Mouse (Mus musculus): ENCODE data around the gene Snx9. TPM values are rescaled to one million over a fixed set of nuclear protein-coding genes. Genes with fewer than 3 reads are reported as not detected.
A peak's percentile ranks its signal among the peaks of the same experiment; 100 is the strongest.

Gene Snx9
- polyA plus RNA-seq (2016; fragmentation: Nextera tagmentation; extraction: Ambion mirVana) = 12.9 and 14.8 TPM in 2 replicates

GRCm38 (mm10) chr17:5841128-5841942 lies at the start of gene Snx9:
Snx9 (plus strand) TSS chr17:5841329.
- Histone ChIP-seq H3K9me3 (no peaks in the 10 kb centered on the region), H3K27me3 (ENCODE audit: poor library complexity, severe bottlenecking) (no peaks in the 10 kb centered on the region), H3K36me3 (replicated peaks) (no peaks in the 10 kb centered on the region), H3K4me3 (peak within 1 kb of the TSS; percentile 84), H3K4me1 (peaks cover 47% of the 10 kb centered on the region), H3K27ac (peak within 1 kb of the TSS; percentile 99)
- under 1% methylated on average over 130 of the region's 131 CpGs for WGBS
- DNase-seq (ENCODE audit: extremely low spot score, low spot score) = peak; percentile 71

DNA sequence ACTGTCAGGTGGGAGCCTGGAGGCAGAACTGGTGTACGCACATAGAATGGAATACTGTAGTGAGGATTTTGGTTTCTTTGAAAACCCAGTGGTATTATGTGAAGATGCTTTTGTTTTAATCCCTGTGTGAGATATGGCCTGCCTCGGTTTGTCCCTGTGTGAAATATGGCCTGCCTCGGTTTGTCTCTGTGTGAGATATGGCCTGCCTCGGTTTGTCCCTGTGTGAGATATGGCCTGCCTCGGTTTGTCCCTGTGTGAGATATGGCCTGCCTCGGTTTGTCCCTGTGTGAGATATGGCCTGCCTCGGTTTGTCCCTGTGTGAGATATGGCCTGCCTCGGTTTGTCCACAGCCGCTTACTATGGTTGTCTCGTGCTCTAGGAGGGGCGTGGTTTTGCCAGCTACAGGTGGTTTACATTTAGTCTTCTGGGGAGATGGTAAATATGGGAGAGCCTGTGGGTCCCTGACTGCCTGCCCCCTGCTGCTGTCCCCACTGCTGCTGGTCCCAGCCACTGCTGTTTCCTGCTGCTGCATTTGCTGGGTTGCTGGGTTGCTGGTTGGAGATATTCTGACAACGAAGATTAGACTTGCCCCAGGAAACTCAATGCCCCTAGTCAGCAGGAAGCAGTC lies 48.9 kb upstream of the Snx9 start:
- no peak overlapping the region for H3K4me3 ChIP-seq
- peaks cover 3% of the 10 kb centered on the region; the same call in 1 of the 2 replicates for H3K9me3 ChIP-seq
- H3K27ac ChIP-seq = no peak overlapping the region
- H3K36me3 ChIP-seq (replicated peaks) = no peaks in the 10 kb centered on the region
- WGBS = 86% methylated on average over 12 of the region's 12 CpGs
- H3K27me3 ChIP-seq (ENCODE audit: poor library complexity, severe bottlenecking) = no peaks in the 10 kb centered on the region
- peaks cover 10% of the 10 kb centered on the region for H3K4me1 ChIP-seq
- DNase-seq (ENCODE audit: extremely low spot score, low spot score) = no peak

- no peak for DNase-seq (ENCODE audit: extremely low spot score, low spot score)
- Histone ChIP-seq H3K27ac (no peak overlapping the region), H3K36me3 (replicated peaks) (no peaks in the 10 kb centered on the region), H3K9me3 (no peaks in the 10 kb centered on the region), H3K4me1 (peaks cover 16% of the 10 kb centered on the region), H3K27me3 (ENCODE audit: poor library complexity, severe bottlenecking) (no peaks in the 10 kb centered on the region), H3K4me3 (no peak overlapping the region)
- 84% methylated on average over 4 of the region's 4 CpGs for WGBS
These were observed 47.5 kb upstream of the Snx9 start for GRCm38 (mm10) chr17:5793593-5793992.

- Histone ChIP-seq H3K27me3 (ENCODE audit: poor library complexity, severe bottlenecking) (no peaks in the 10 kb centered on the region), H3K36me3 (replicated peaks) (no peaks in the 10 kb centered on the region), H3K27ac (no peak overlapping the region), H3K4me3 (no peak overlapping the region), H3K4me1 (peaks cover 17% of the 10 kb centered on the region), H3K9me3 (no peaks in the 10 kb centered on the region)
- DNase-seq (ENCODE audit: extremely low spot score, low spot score) = no peak
- 79% methylated on average over 5 of the region's 5 CpGs for WGBS
These were observed 46.9 kb upstream of the Snx9 start for GRCm38 (mm10) chr17:5794276-5794675.

GRCm38 (mm10) chr17:5795369-5795768 lies 45.8 kb upstream of the Snx9 start:
- no peak for DNase-seq (ENCODE audit: extremely low spot score, low spot score)

DNA sequence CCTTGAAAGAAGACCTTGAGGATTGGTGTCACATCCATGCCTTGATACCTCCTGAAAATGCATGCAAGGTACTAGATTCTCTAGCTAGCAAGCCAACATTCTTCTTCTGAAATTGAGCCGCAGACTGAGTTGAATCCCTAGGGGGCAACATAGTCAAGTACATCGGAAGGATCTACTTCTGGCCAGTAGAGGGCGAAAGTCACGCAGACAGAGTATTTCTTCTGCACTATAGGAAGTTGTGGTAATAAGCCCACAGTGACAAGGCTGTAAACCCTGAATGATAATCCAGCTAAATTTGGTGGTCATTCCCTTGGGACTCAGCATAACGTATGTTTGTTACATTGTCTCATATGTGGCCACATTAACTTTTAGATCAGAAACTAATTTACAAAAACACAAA lies 45.3 kb upstream of the Snx9 start:
- peak; percentile 68 for DNase-seq (ENCODE audit: extremely low spot score, low spot score)
- WGBS = 5% methylated on average over 5 of the region's 5 CpGs
- H3K9me3 ChIP-seq = no peaks in the 10 kb centered on the region
- peaks cover 17% of the 10 kb centered on the region for H3K4me1 ChIP-seq
- no peaks in the 10 kb centered on the region for H3K27me3 ChIP-seq (ENCODE audit: poor library complexity, severe bottlenecking)
- no peak overlapping the region for H3K27ac ChIP-seq
- no peak overlapping the region for H3K4me3 ChIP-seq
- no peaks in the 10 kb centered on the region for H3K36me3 ChIP-seq (replicated peaks)

More at GRCm38 (mm10) chr17:5795369-5795768, 45.8 kb upstream of the Snx9 start:
- Histone ChIP-seq H3K36me3 (replicated peaks) (no peaks in the 10 kb centered on the region), H3K27ac (no peak overlapping the region), H3K27me3 (ENCODE audit: poor library complexity, severe bottlenecking) (no peaks in the 10 kb centered on the region), H3K4me3 (no peak overlapping the region), H3K9me3 (no peaks in the 10 kb centered on the region), H3K4me1 (peaks cover 17% of the 10 kb centered on the region)
- 77% methylated on average over 5 of the region's 5 CpGs for WGBS

DNA sequence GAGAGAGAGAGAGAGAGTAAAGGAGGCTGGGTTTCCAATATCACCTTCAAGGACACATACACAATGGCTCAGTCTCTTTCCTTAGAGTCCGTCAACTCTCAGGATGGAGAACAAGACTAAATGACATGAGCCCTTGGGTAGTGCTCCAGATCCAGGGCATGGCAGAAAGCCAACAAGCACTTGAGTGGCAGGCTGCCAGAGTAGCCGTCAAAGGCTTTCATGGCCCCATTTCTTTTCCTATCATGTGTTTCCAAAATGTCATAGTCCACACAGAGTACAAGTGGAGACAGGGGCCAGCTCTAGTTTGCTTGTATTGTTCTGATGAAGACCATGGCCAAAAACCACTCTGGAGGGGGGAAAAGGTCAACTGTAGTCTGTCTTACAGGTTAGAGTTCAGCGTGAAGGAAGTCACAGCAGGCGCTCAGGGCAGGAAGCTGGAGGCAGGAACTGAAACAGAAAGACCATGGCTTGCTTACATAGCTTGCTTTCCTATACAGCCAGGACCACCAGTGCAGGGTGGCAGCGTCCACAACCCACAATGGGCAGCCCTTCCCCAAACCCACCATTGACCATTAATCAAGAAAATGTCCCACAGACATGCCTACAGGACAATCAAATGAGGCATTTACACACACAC lies 43.9 kb upstream of the Snx9 start:
- H3K9me3 ChIP-seq = no peaks in the 10 kb centered on the region
- H3K36me3 ChIP-seq (replicated peaks) = no peaks in the 10 kb centered on the region
- no peak for DNase-seq (ENCODE audit: extremely low spot score, low spot score)
- H3K4me3 ChIP-seq = no peak overlapping the region
- H3K4me1 ChIP-seq = peaks cover 17% of the 10 kb centered on the region
- WGBS = 86% methylated on average over 5 of the region's 5 CpGs
- H3K27ac ChIP-seq = no peak overlapping the region
- no peaks in the 10 kb centered on the region for H3K27me3 ChIP-seq (ENCODE audit: poor library complexity, severe bottlenecking)

GRCm38 (mm10) chr17:5798221-5798801 lies 42.8 kb upstream of the Snx9 start:
- Histone ChIP-seq H3K27ac (no peak overlapping the region), H3K27me3 (ENCODE audit: poor library complexity, severe bottlenecking) (no peaks in the 10 kb centered on the region), H3K4me1 (peaks cover 17% of the 10 kb centered on the region), H3K36me3 (replicated peaks) (no peaks in the 10 kb centered on the region), H3K9me3 (no peaks in the 10 kb centered on the region), H3K4me3 (no peak overlapping the region)
- WGBS = 71% methylated on average over 13 of the region's 13 CpGs
- DNase-seq (ENCODE audit: extremely low spot score, low spot score) = no peak

- H3K4me3 ChIP-seq = no peak overlapping the region
These were observed 42.2 kb upstream of the Snx9 start for GRCm38 (mm10) chr17:5798900-5799299.

GRCm38 (mm10) chr17:5799396-5800021 lies 41.6 kb upstream of the Snx9 start:
- Histone ChIP-seq H3K4me1 (peaks cover 12% of the 10 kb centered on the region), H3K27ac (no peak overlapping the region), H3K27me3 (ENCODE audit: poor library complexity, severe bottlenecking) (no peaks in the 10 kb centered on the region), H3K4me3 (no peak overlapping the region), H3K36me3 (replicated peaks) (no peaks in the 10 kb centered on the region), H3K9me3 (no peaks in the 10 kb centered on the region)
- DNase-seq (ENCODE audit: extremely low spot score, low spot score) = no peak
- WGBS = 89% methylated on average over 17 of the region's 17 CpGs

More at GRCm38 (mm10) chr17:5798900-5799299, 42.2 kb upstream of the Snx9 start:
- Histone ChIP-seq H3K27me3 (ENCODE audit: poor library complexity, severe bottlenecking) (no peaks in the 10 kb centered on the region), H3K36me3 (replicated peaks) (no peaks in the 10 kb centered on the region), H3K27ac (no peak overlapping the region), H3K9me3 (no peaks in the 10 kb centered on the region), H3K4me1 (peaks cover 17% of the 10 kb centered on the region)
- DNase-seq (ENCODE audit: extremely low spot score, low spot score) = no peak
- 86% methylated on average over 5 of the region's 5 CpGs for WGBS

DNA sequence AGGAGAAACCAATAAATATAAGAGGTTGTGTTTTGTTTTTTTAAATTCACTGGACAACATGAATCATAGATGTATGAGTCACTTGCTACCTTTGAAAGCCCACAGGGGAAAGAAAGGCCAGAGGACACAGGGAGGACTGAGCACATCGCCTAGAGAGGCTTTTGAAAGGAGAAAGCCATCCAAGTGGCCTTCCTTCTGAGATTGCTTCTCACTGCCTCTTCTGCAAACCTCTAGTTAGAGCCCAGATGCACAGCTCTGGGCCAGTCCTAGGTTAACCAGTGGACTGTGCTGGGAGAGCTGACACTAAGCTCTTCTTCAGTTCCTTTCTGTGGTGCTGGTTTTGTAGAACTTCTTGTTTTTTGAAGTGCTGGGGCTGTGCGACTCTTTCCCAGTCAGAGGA lies 40.9 kb upstream of the Snx9 start:
- H3K4me1 ChIP-seq = peaks cover 9% of the 10 kb centered on the region
- H3K9me3 ChIP-seq = no peaks in the 10 kb centered on the region
- DNase-seq (ENCODE audit: extremely low spot score, low spot score) = no peak
- no peak overlapping the region for H3K4me3 ChIP-seq
- H3K27me3 ChIP-seq (ENCODE audit: poor library complexity, severe bottlenecking) = no peaks in the 10 kb centered on the region
- 84% methylated on average over 2 of the region's 2 CpGs for WGBS
- H3K36me3 ChIP-seq (replicated peaks) = no peaks in the 10 kb centered on the region
- no peak overlapping the region for H3K27ac ChIP-seq

GRCm38 (mm10) chr17:5800824-5801560 lies 40.1 kb upstream of the Snx9 start:
- no peak overlapping the region for H3K27ac ChIP-seq
- no peak for DNase-seq (ENCODE audit: extremely low spot score, low spot score)
- H3K4me3 ChIP-seq = no peak overlapping the region
- no peaks in the 10 kb centered on the region for H3K36me3 ChIP-seq (replicated peaks)
- H3K9me3 ChIP-seq = no peaks in the 10 kb centered on the region
- 80% methylated on average over 7 of the region's 7 CpGs for WGBS
- no peaks in the 10 kb centered on the region for H3K27me3 ChIP-seq (ENCODE audit: poor library complexity, severe bottlenecking)
- peaks cover 9% of the 10 kb centered on the region for H3K4me1 ChIP-seq

Data from forebrain, embryonic 10.5 days (tissue).